Mouse (Mus musculus) forebrain, embryonic 16.5 days (tissue): ENCODE data around the gene Micu1. TPM values are rescaled to one million over a fixed set of nuclear protein-coding genes. Genes with fewer than 3 reads are reported as not detected.

Experiments
- ATAC-seq: fragments of 200-750 bp; cut with Nextera tagmentation; 2 replicates; pipeline ENCODE4 v1.8.0; 2017; ENCODE audit warnings: mild to moderate bottlenecking, moderate library complexity
- H3K27ac ChIP-seq: fragments of 300-500 bp; sonication (generic); 2 replicates; pipeline ENCODE4 v1.5.1; 2014; ENCODE audit warnings: low read length, control low read depth
- H3K27me3 ChIP-seq: fragments of 300-500 bp; sonication (generic); replicated peaks from 2 replicates; pipeline ENCODE4 v1.6.1; 2014; ENCODE audit warnings: low read length; ENCODE audit not compliant: control insufficient read depth, insufficient read depth
- H3K36me3 ChIP-seq: fragments of 300-500 bp; sonication (generic); 2 replicates; pipeline ENCODE4 v1.6.1; 2014; ENCODE audit not compliant: control insufficient read depth, insufficient read depth
- H3K4me1 ChIP-seq: fragments of 300-500 bp; sonication (generic); replicated peaks from 2 replicates; pipeline ENCODE4 v1.6.1; 2014; ENCODE audit warnings: low read length; ENCODE audit not compliant: control insufficient read depth, insufficient read depth
- H3K4me2 ChIP-seq: fragments of 300-500 bp; sonication (generic); 2 replicates; pipeline ENCODE4 v1.6.1; 2014; ENCODE audit warnings: mild to moderate bottlenecking, low read length, control low read depth
- H3K4me3 ChIP-seq: fragments of 300-500 bp; sonication (generic); replicated peaks from 2 replicates; pipeline ENCODE4 v1.5.1; 2014; ENCODE audit warnings: mild to moderate bottlenecking, low read length, control low read depth
- H3K9ac ChIP-seq: fragments of 300-500 bp; sonication (generic); replicated peaks from 2 replicates; pipeline ENCODE4 v1.6.1; 2014; ENCODE audit warnings: low read depth, low read length, control low read depth
- H3K9me3 ChIP-seq: fragments of 300-500 bp; sonication (generic); 2 replicates; pipeline ENCODE4 v1.6.1; 2016; ENCODE audit warnings: low read length; ENCODE audit not compliant: control insufficient read depth
- WGBS: fragments of 180-500 bp; shearing (Covaris S2); extraction: QIAGEN DNeasy Blood & Tissue Kit; methylation state at CpG from one replicate; pipeline ENCODE4 v1.1.7; 2014; 5-methylcytosine and 5-hydroxymethylcytosine counted together
- polyA plus RNA-seq: library from polyadenylated mRNA; unstranded; fragments of >200 nt; fragmentation: Nextera tagmentation; extraction: Ambion mirVana; gene quantifications from 2 replicates; pipeline ENCODE4 v1.2.1, GENCODE M21; 2015

Gene Micu1
- polyA plus RNA-seq, 1 experiment from 2014 or later, result 76.0 TPM

GRCm38 (mm10) chr10:59896211-59896610 is 193.9 kb downstream of the Micu1 start:
- peaks cover 63% of the 10 kb centered on the region for H3K4me1 ChIP-seq
- H3K4me2 ChIP-seq, result no peak overlapping the region
- 93% methylated on average over 4 of the region's 4 CpGs for whole genome bisulfite sequencing
- H3K9ac ChIP-seq, result peak overlapping the region; percentile 2; the same call in 1 of the 2 replicates
- no peaks in the 10 kb centered on the region for H3K9me3 ChIP-seq
- H3K27me3 ChIP-seq, result no peaks in the 10 kb centered on the region
- ATAC-seq, result no peak
- peak overlapping the region; percentile 98 for H3K27ac ChIP-seq
- no peaks in the 10 kb centered on the region for H3K36me3 ChIP-seq
- no peak overlapping the region for H3K4me3 ChIP-seq

- 32% methylated on average over 3 of the region's 3 CpGs for WGBS
- ATAC-seq, result peak; percentile 13
- H3K9me3 ChIP-seq, result no peaks in the 10 kb centered on the region
- peak overlapping the region; percentile 49 for H3K9ac ChIP-seq
- H3K4me2 ChIP-seq, result peak overlapping the region; percentile 39
- peak overlapping the region; percentile 98 for H3K27ac ChIP-seq
- H3K36me3 ChIP-seq, result no peaks in the 10 kb centered on the region
- H3K27me3 ChIP-seq, result no peaks in the 10 kb centered on the region
- no peak overlapping the region for H3K4me3 ChIP-seq
- peaks cover 69% of the 10 kb centered on the region for H3K4me1 ChIP-seq
Observed at GRCm38 (mm10) chr10:59896911-59897331, 194.6 kb downstream of the Micu1 start.

GRCm38 (mm10) chr10:59897511-59897910 is 195.2 kb downstream of the Micu1 start:
- ATAC-seq, result peak; percentile 32
- Histone ChIP-seq H3K27ac (peak overlapping the region; percentile 98), H3K27me3 (no peaks in the 10 kb centered on the region), H3K9ac (peak overlapping the region; percentile 49), H3K9me3 (no peaks in the 10 kb centered on the region), H3K36me3 (no peaks in the 10 kb centered on the region), H3K4me3 (no peak overlapping the region), H3K4me2 (peak overlapping the region; percentile 39), H3K4me1 (peaks cover 71% of the 10 kb centered on the region)
- 4% methylated on average over 5 of the region's 5 CpGs for WGBS

GRCm38 (mm10) chr10:59898180-59898778 is 196.0 kb downstream of the Micu1 start:
- 48% methylated on average over 9 of the region's 9 CpGs for WGBS

GRCm38 (mm10) chr10:59898935-59899334 is 196.7 kb downstream of the Micu1 start:
- WGBS, result 21% methylated on average over 2 of the region's 2 CpGs
- Histone ChIP-seq H3K27ac (peak overlapping the region; percentile 98), H3K4me3 (no peak overlapping the region), H3K27me3 (no peaks in the 10 kb centered on the region), H3K9me3 (no peaks in the 10 kb centered on the region), H3K9ac (peak overlapping the region; percentile 48), H3K4me2 (peak overlapping the region; percentile 31; the same call in 1 of the 2 replicates), H3K4me1 (peaks cover 65% of the 10 kb centered on the region), H3K36me3 (no peaks in the 10 kb centered on the region)
- ATAC-seq, result no peak

More at GRCm38 (mm10) chr10:59898180-59898778, 196.0 kb downstream of the Micu1 start:
- Histone ChIP-seq H3K27me3 (no peaks in the 10 kb centered on the region), H3K4me1 (peaks cover 68% of the 10 kb centered on the region), H3K4me3 (no peak overlapping the region; the same call in 1 of the 2 replicates), H3K36me3 (no peaks in the 10 kb centered on the region), H3K9ac (peak overlapping the region; percentile 40; the same call in 1 of the 2 replicates), H3K9me3 (no peaks in the 10 kb centered on the region), H3K4me2 (no peak overlapping the region), H3K27ac (peak overlapping the region; percentile 98)
- no peak for ATAC-seq

GRCm38 (mm10) chr10:59899341-59900173 is 197.3 kb downstream of the Micu1 start:
- peak overlapping the region; percentile 31 for H3K4me2 ChIP-seq
- H3K36me3 ChIP-seq, result no peaks in the 10 kb centered on the region
- no peaks in the 10 kb centered on the region for H3K9me3 ChIP-seq
- H3K27me3 ChIP-seq, result no peaks in the 10 kb centered on the region
- H3K4me1 ChIP-seq, result peaks cover 63% of the 10 kb centered on the region
- H3K4me3 ChIP-seq, result no peak overlapping the region
- peak; percentile 91 for ATAC-seq
- WGBS, result 4% methylated on average over 21 of the region's 21 CpGs
- peak overlapping the region; percentile 98 for H3K27ac ChIP-seq
- peak overlapping the region; percentile 48 for H3K9ac ChIP-seq

- ATAC-seq, result no peak
- Histone ChIP-seq H3K36me3 (no peaks in the 10 kb centered on the region), H3K4me2 (peak overlapping the region; percentile 31), H3K9ac (peak overlapping the region; percentile 48), H3K9me3 (no peaks in the 10 kb centered on the region), H3K27ac (peak overlapping the region; percentile 98), H3K4me1 (peaks cover 63% of the 10 kb centered on the region), H3K27me3 (no peaks in the 10 kb centered on the region), H3K4me3 (no peak overlapping the region)
- 14% methylated on average over 4 of the region's 4 CpGs for WGBS
Observed at GRCm38 (mm10) chr10:59900174-59900435, 197.8 kb downstream of the Micu1 start.

- Histone ChIP-seq H3K4me1 (peaks cover 60% of the 10 kb centered on the region), H3K36me3 (no peaks in the 10 kb centered on the region), H3K9me3 (no peaks in the 10 kb centered on the region), H3K27ac (peak overlapping the region; percentile 98), H3K4me2 (no peak overlapping the region), H3K9ac (no peak overlapping the region), H3K27me3 (no peaks in the 10 kb centered on the region), H3K4me3 (no peak overlapping the region)
- no peak for ATAC-seq
- WGBS, result 50% methylated on average over 4 of the region's 4 CpGs
Observed at GRCm38 (mm10) chr10:59900939-59901338, 198.7 kb downstream of the Micu1 start.

GRCm38 (mm10) chr10:59901463-59901862 is 199.2 kb downstream of the Micu1 start:
- H3K27me3 ChIP-seq, result no peaks in the 10 kb centered on the region
- H3K9ac ChIP-seq, result no peak overlapping the region
- peak overlapping the region; percentile 44 for H3K27ac ChIP-seq
- H3K36me3 ChIP-seq, result no peaks in the 10 kb centered on the region
- peaks cover 55% of the 10 kb centered on the region for H3K4me1 ChIP-seq
- H3K4me3 ChIP-seq, result no peak overlapping the region
- ATAC-seq, result no peak
- H3K4me2 ChIP-seq, result no peak overlapping the region
- 86% methylated on average over 1 of the region's 1 CpGs for WGBS
- H3K9me3 ChIP-seq, result no peaks in the 10 kb centered on the region
